Mouse (Mus musculus): Measurements from ENCODE around the gene Ifit2. TPM values are rescaled to one million over a fixed set of nuclear protein-coding genes. Genes with fewer than 3 reads are reported as not detected.
A peak's percentile ranks its signal among the peaks of the same experiment; 100 is the strongest.

Ifit2 gene
- polyA plus RNA-seq (2016; fragmentation: Nextera tagmentation; extraction: Ambion mirVana): 7.0 and 8.0 TPM in 2 replicates

- H3K36me3 ChIP-seq (replicated peaks): no peaks in the 10 kb centered on the region
- WGBS: under 1% methylated on average over 22 of the region's 22 CpGs
Observed at GRCm38 (mm10) chr19:34550534-34551223, at the start of gene Ifit2. TSS of gene Ifit2 (plus strand) at chr19:34550694.

GRCm38 (mm10) chr19:34500763-34501162 lies 49.7 kb upstream of the Ifit2 start:
- peak; percentile 67 for DNase-seq (ENCODE audit: low spot score)
- Histone ChIP-seq H3K27me3 (replicated peaks; ENCODE audit: low read depth, poor library complexity, severe bottlenecking) (no peaks in the 10 kb centered on the region), H3K36me3 (replicated peaks) (peaks cover 17% of the 10 kb centered on the region), H3K27ac (replicated peaks) (no peak overlapping the region), H3K4me3 (no peak overlapping the region), H3K9me3 (no peaks in the 10 kb centered on the region), H3K4me1 (no peaks in the 10 kb centered on the region)
- WGBS: 50% methylated on average over 4 of the region's 4 CpGs

More at GRCm38 (mm10) chr19:34550534-34551223, at the start of gene Ifit2:
- H3K4me1 ChIP-seq: peaks cover 11% of the 10 kb centered on the region; the same call in 1 of the 2 replicates
- peak within 1 kb of the TSS; percentile 82 for H3K27ac ChIP-seq (replicated peaks)
- no peaks in the 10 kb centered on the region for H3K9me3 ChIP-seq
- no peaks in the 10 kb centered on the region for H3K27me3 ChIP-seq (replicated peaks; ENCODE audit: low read depth, poor library complexity, severe bottlenecking)
- H3K4me3 ChIP-seq: peak within 1 kb of the TSS; percentile 58
- peak; percentile 82 for DNase-seq (ENCODE audit: low spot score)

- no peaks in the 10 kb centered on the region for H3K9me3 ChIP-seq
- H3K27me3 ChIP-seq (replicated peaks; ENCODE audit: low read depth, poor library complexity, severe bottlenecking): no peaks in the 10 kb centered on the region
- no peak for DNase-seq (ENCODE audit: low spot score)
- 93% methylated on average over 12 of the region's 12 CpGs for WGBS
- H3K4me3 ChIP-seq: no peak overlapping the region
- H3K4me1 ChIP-seq: no peaks in the 10 kb centered on the region
- no peak overlapping the region for H3K27ac ChIP-seq (replicated peaks)
- H3K36me3 ChIP-seq (replicated peaks): peaks cover 48% of the 10 kb centered on the region
Observed at GRCm38 (mm10) chr19:34505161-34505721, 45.3 kb upstream of the Ifit2 start.

GRCm38 (mm10) chr19:34510717-34511116 lies 39.8 kb upstream of the Ifit2 start:
- Histone ChIP-seq H3K9me3 (no peaks in the 10 kb centered on the region), H3K4me3 (no peak overlapping the region), H3K27me3 (replicated peaks; ENCODE audit: low read depth, poor library complexity, severe bottlenecking) (no peaks in the 10 kb centered on the region), H3K4me1 (peaks cover 7% of the 10 kb centered on the region), H3K36me3 (replicated peaks) (peaks cover 42% of the 10 kb centered on the region), H3K27ac (replicated peaks) (no peak overlapping the region)
- no peak for DNase-seq (ENCODE audit: low spot score)
- 90% methylated on average over 5 of the region's 5 CpGs for WGBS

GRCm38 (mm10) chr19:34511528-34511927 lies 39.0 kb upstream of the Ifit2 start:
- no peaks in the 10 kb centered on the region for H3K27me3 ChIP-seq (replicated peaks; ENCODE audit: low read depth, poor library complexity, severe bottlenecking)
- DNase-seq (ENCODE audit: low spot score): peak; percentile 23
- peaks cover 33% of the 10 kb centered on the region for H3K36me3 ChIP-seq (replicated peaks)
- 59% methylated on average over 8 of the region's 8 CpGs for WGBS
- H3K9me3 ChIP-seq: no peaks in the 10 kb centered on the region
- H3K4me3 ChIP-seq: no peak overlapping the region
- peaks cover 7% of the 10 kb centered on the region for H3K4me1 ChIP-seq
- peak overlapping the region; percentile 40 for H3K27ac ChIP-seq (replicated peaks)

- DNase-seq (ENCODE audit: low spot score): no peak
- peaks cover 15% of the 10 kb centered on the region for H3K36me3 ChIP-seq (replicated peaks)
- H3K27ac ChIP-seq (replicated peaks): no peak overlapping the region
- H3K9me3 ChIP-seq: no peaks in the 10 kb centered on the region
- WGBS: 70% methylated on average over 3 of the region's 3 CpGs
- no peaks in the 10 kb centered on the region for H3K27me3 ChIP-seq (replicated peaks; ENCODE audit: low read depth, poor library complexity, severe bottlenecking)
- no peak overlapping the region for H3K4me3 ChIP-seq
- H3K4me1 ChIP-seq: peaks cover 7% of the 10 kb centered on the region
Observed at GRCm38 (mm10) chr19:34515681-34516080, 34.8 kb upstream of the Ifit2 start.

GRCm38 (mm10) chr19:34516346-34516745 lies 34.1 kb upstream of the Ifit2 start:
- Histone ChIP-seq H3K9me3 (no peaks in the 10 kb centered on the region), H3K4me1 (peaks cover 6% of the 10 kb centered on the region), H3K36me3 (replicated peaks) (peaks cover 17% of the 10 kb centered on the region), H3K27ac (replicated peaks) (no peak overlapping the region), H3K27me3 (replicated peaks; ENCODE audit: low read depth, poor library complexity, severe bottlenecking) (no peaks in the 10 kb centered on the region), H3K4me3 (no peak overlapping the region)
- DNase-seq (ENCODE audit: low spot score): no peak
- WGBS: 82% methylated on average over 2 of the region's 2 CpGs

GRCm38 (mm10) chr19:34517197-34517596 lies 33.3 kb upstream of the Ifit2 start:
- H3K4me1 ChIP-seq: no peaks in the 10 kb centered on the region
- 86% methylated on average over 3 of the region's 3 CpGs for WGBS
- H3K27ac ChIP-seq (replicated peaks): no peak overlapping the region
- no peak for DNase-seq (ENCODE audit: low spot score)
- peaks cover 22% of the 10 kb centered on the region for H3K36me3 ChIP-seq (replicated peaks)
- no peak overlapping the region for H3K4me3 ChIP-seq
- H3K27me3 ChIP-seq (replicated peaks; ENCODE audit: low read depth, poor library complexity, severe bottlenecking): no peaks in the 10 kb centered on the region
- no peaks in the 10 kb centered on the region for H3K9me3 ChIP-seq

- Histone ChIP-seq H3K4me3 (no peak overlapping the region), H3K27ac (replicated peaks) (no peak overlapping the region), H3K4me1 (no peaks in the 10 kb centered on the region), H3K9me3 (no peaks in the 10 kb centered on the region), H3K36me3 (replicated peaks) (peaks cover 22% of the 10 kb centered on the region), H3K27me3 (replicated peaks; ENCODE audit: low read depth, poor library complexity, severe bottlenecking) (no peaks in the 10 kb centered on the region)
- DNase-seq (ENCODE audit: low spot score): no peak
- 93% methylated on average over 13 of the region's 13 CpGs for WGBS
Observed at GRCm38 (mm10) chr19:34517812-34518594, 32.5 kb upstream of the Ifit2 start.

- Histone ChIP-seq H3K9me3 (no peaks in the 10 kb centered on the region), H3K36me3 (replicated peaks) (peaks cover 22% of the 10 kb centered on the region), H3K4me1 (no peaks in the 10 kb centered on the region), H3K4me3 (no peak overlapping the region), H3K27me3 (replicated peaks; ENCODE audit: low read depth, poor library complexity, severe bottlenecking) (no peaks in the 10 kb centered on the region), H3K27ac (replicated peaks) (no peak overlapping the region)
- 85% methylated on average over 3 of the region's 3 CpGs for WGBS
- DNase-seq (ENCODE audit: low spot score): no peak
Observed at GRCm38 (mm10) chr19:34518786-34519185, 31.7 kb upstream of the Ifit2 start.

GRCm38 (mm10) chr19:34519646-34520045 lies 30.8 kb upstream of the Ifit2 start:
- Histone ChIP-seq H3K4me3 (no peak overlapping the region), H3K27ac (replicated peaks) (no peak overlapping the region), H3K36me3 (replicated peaks) (peaks cover 22% of the 10 kb centered on the region), H3K4me1 (peaks cover 3% of the 10 kb centered on the region), H3K27me3 (replicated peaks; ENCODE audit: low read depth, poor library complexity, severe bottlenecking) (no peaks in the 10 kb centered on the region), H3K9me3 (no peaks in the 10 kb centered on the region)
- DNase-seq (ENCODE audit: low spot score): no peak
- 92% methylated on average over 3 of the region's 3 CpGs for WGBS

GRCm38 (mm10) chr19:34520051-34520450 lies 30.4 kb upstream of the Ifit2 start:
- Histone ChIP-seq H3K27me3 (replicated peaks; ENCODE audit: low read depth, poor library complexity, severe bottlenecking) (no peaks in the 10 kb centered on the region), H3K36me3 (replicated peaks) (peaks cover 22% of the 10 kb centered on the region), H3K27ac (replicated peaks) (no peak overlapping the region), H3K9me3 (no peaks in the 10 kb centered on the region), H3K4me1 (peaks cover 7% of the 10 kb centered on the region), H3K4me3 (no peak overlapping the region)
- DNase-seq (ENCODE audit: low spot score): no peak
- 85% methylated on average over 4 of the region's 4 CpGs for WGBS

Data from embryonic facial prominence, embryonic 10.5 days (tissue).